Mouse (Mus musculus): ENCODE measurements at regions not wholly inside any gene's neighbourhood (a gene's known extent, or its start where the extent isn't known, plus 50 kb on each side); places are given as distances from the start of the nearest gene placed in this dataset.

- Histone ChIP-seq H3K4me2 (no peak overlapping the region), H3K4me3 (replicated peaks) (no peak overlapping the region), H3K9me3 (replicated peaks) (no peaks in the 10 kb centered on the region), H3K27me3 (no peaks in the 10 kb centered on the region), H3K9ac (no peak overlapping the region), H3K36me3 (no peaks in the 10 kb centered on the region), H3K27ac (no peak overlapping the region), H3K4me1 (replicated peaks) (no peaks in the 10 kb centered on the region)
- no peak for DNase-seq
- no peak for ATAC-seq (ENCODE audit: low read depth)
- WGBS (ENCODE audit: insufficient replicate concordance), result 64% methylated on average over 4 of the region's 4 CpGs
Observed at GRCm38 (mm10) chr5:126967076-126967475, 274.5 kb upstream of the Tmem132c start.

- WGBS (ENCODE audit: insufficient replicate concordance), result 69% methylated on average over 8 of the region's 8 CpGs
- no peak overlapping the region for H3K4me2 ChIP-seq
- H3K27ac ChIP-seq, result no peak overlapping the region
- H3K4me1 ChIP-seq (replicated peaks), result no peaks in the 10 kb centered on the region
- no peak for ATAC-seq (ENCODE audit: low read depth)
- H3K9me3 ChIP-seq (replicated peaks), result no peaks in the 10 kb centered on the region
- no peak for DNase-seq
- H3K27me3 ChIP-seq, result no peaks in the 10 kb centered on the region
- no peak overlapping the region for H3K4me3 ChIP-seq (replicated peaks)
- no peaks in the 10 kb centered on the region for H3K36me3 ChIP-seq
- H3K9ac ChIP-seq, result no peak overlapping the region
Observed at GRCm38 (mm10) chr5:126969373-126969772, 272.2 kb upstream of the Tmem132c start.

- Histone ChIP-seq H3K27ac (no peak overlapping the region), H3K9me3 (replicated peaks) (no peaks in the 10 kb centered on the region; the same call in 1 of the 2 replicates), H3K36me3 (no peaks in the 10 kb centered on the region), H3K4me3 (replicated peaks) (no peak overlapping the region), H3K4me1 (replicated peaks) (no peaks in the 10 kb centered on the region), H3K27me3 (no peaks in the 10 kb centered on the region), H3K4me2 (no peak overlapping the region), H3K9ac (no peak overlapping the region)
- DNase-seq (no peak), ATAC-seq (ENCODE audit: low read depth) (no peak)
- WGBS (ENCODE audit: insufficient replicate concordance), result 48% methylated on average over 2 of the region's 2 CpGs
Observed at GRCm38 (mm10) chr5:126971284-126971683, 270.3 kb upstream of the Tmem132c start.

- no peak for ATAC-seq (ENCODE audit: low read depth)
- H3K9ac ChIP-seq, result no peak overlapping the region
- no peaks in the 10 kb centered on the region for H3K4me1 ChIP-seq (replicated peaks)
- no peak overlapping the region for H3K4me2 ChIP-seq
- no peaks in the 10 kb centered on the region; the same call in 1 of the 2 replicates for H3K9me3 ChIP-seq (replicated peaks)
- no peaks in the 10 kb centered on the region for H3K36me3 ChIP-seq
- 37% methylated on average over 1 of the region's 1 CpGs for WGBS (ENCODE audit: insufficient replicate concordance)
- no peak for DNase-seq
- no peak overlapping the region for H3K27ac ChIP-seq
- no peaks in the 10 kb centered on the region for H3K27me3 ChIP-seq
- H3K4me3 ChIP-seq (replicated peaks), result no peak overlapping the region
Observed at GRCm38 (mm10) chr5:126971981-126972380, 269.6 kb upstream of the Tmem132c start.

- H3K27me3 ChIP-seq, result no peaks in the 10 kb centered on the region
- no peaks in the 10 kb centered on the region for H3K4me1 ChIP-seq (replicated peaks)
- H3K4me2 ChIP-seq, result no peak overlapping the region
- H3K27ac ChIP-seq, result no peak overlapping the region
- no peaks in the 10 kb centered on the region for H3K36me3 ChIP-seq
- H3K4me3 ChIP-seq (replicated peaks), result no peak overlapping the region
- no peak overlapping the region for H3K9ac ChIP-seq
- 44% methylated on average over 3 of the region's 3 CpGs for WGBS (ENCODE audit: insufficient replicate concordance)
- no peak for DNase-seq
- ATAC-seq (ENCODE audit: low read depth), result no peak
- peaks cover 4% of the 10 kb centered on the region; the same call in 1 of the 2 replicates for H3K9me3 ChIP-seq (replicated peaks)
Observed at GRCm38 (mm10) chr5:126973425-126973824, 268.2 kb upstream of the Tmem132c start.

- no peak for DNase-seq
- Histone ChIP-seq H3K9me3 (replicated peaks) (peaks cover 11% of the 10 kb centered on the region), H3K4me3 (replicated peaks) (no peak overlapping the region), H3K27me3 (no peaks in the 10 kb centered on the region), H3K4me2 (no peak overlapping the region), H3K4me1 (replicated peaks) (no peaks in the 10 kb centered on the region), H3K36me3 (no peaks in the 10 kb centered on the region), H3K9ac (no peak overlapping the region), H3K27ac (no peak overlapping the region)
- WGBS (ENCODE audit: insufficient replicate concordance), result 68% methylated on average over 3 of the region's 3 CpGs
- no peak for ATAC-seq (ENCODE audit: low read depth)
Observed at GRCm38 (mm10) chr5:126974565-126974964, 267.0 kb upstream of the Tmem132c start.

- no peak overlapping the region for H3K9ac ChIP-seq
- H3K27me3 ChIP-seq, result no peaks in the 10 kb centered on the region
- ATAC-seq (ENCODE audit: low read depth) (no peak), DNase-seq (no peak)
- WGBS (ENCODE audit: insufficient replicate concordance), result 47% methylated on average over 6 of the region's 6 CpGs
- H3K27ac ChIP-seq, result no peak overlapping the region
- no peak overlapping the region for H3K4me2 ChIP-seq
- 0 out of 2 replicates have a peak, but pooled peaks cover 6% of the 10 kb centered on the region for H3K9me3 ChIP-seq (replicated peaks)
- no peaks in the 10 kb centered on the region for H3K36me3 ChIP-seq
- no peaks in the 10 kb centered on the region for H3K4me1 ChIP-seq (replicated peaks)
- no peak overlapping the region for H3K4me3 ChIP-seq (replicated peaks)
Observed at GRCm38 (mm10) chr5:126995577-126995976, 246.0 kb upstream of the Tmem132c start.

GRCm38 (mm10) chr5:127014166-127014565 is 227.4 kb upstream of the Tmem132c start:
- H3K9ac ChIP-seq, result no peak overlapping the region
- H3K4me3 ChIP-seq (replicated peaks), result no peak overlapping the region
- H3K9me3 ChIP-seq (replicated peaks), result peaks cover 9% of the 10 kb centered on the region; the same call in 1 of the 2 replicates
- no peak overlapping the region for H3K27ac ChIP-seq
- WGBS (ENCODE audit: insufficient replicate concordance), result 46% methylated on average over 3 of the region's 3 CpGs
- no peaks in the 10 kb centered on the region for H3K36me3 ChIP-seq
- H3K4me1 ChIP-seq (replicated peaks), result no peaks in the 10 kb centered on the region
- no peak overlapping the region for H3K4me2 ChIP-seq
- ATAC-seq (ENCODE audit: low read depth), result no peak
- no peak for DNase-seq
- no peaks in the 10 kb centered on the region for H3K27me3 ChIP-seq

GRCm38 (mm10) chr5:127016467-127017060 is 225.0 kb upstream of the Tmem132c start:
- Histone ChIP-seq H3K36me3 (no peaks in the 10 kb centered on the region), H3K9ac (no peak overlapping the region), H3K27me3 (no peaks in the 10 kb centered on the region), H3K9me3 (replicated peaks) (peaks cover 9% of the 10 kb centered on the region; the same call in 1 of the 2 replicates), H3K27ac (no peak overlapping the region), H3K4me2 (no peak overlapping the region), H3K4me1 (replicated peaks) (no peaks in the 10 kb centered on the region), H3K4me3 (replicated peaks) (no peak overlapping the region)
- DNase-seq (no peak), ATAC-seq (ENCODE audit: low read depth) (no peak)
- WGBS (ENCODE audit: insufficient replicate concordance), result 55% methylated on average over 4 of the region's 4 CpGs

- no peak overlapping the region for H3K27ac ChIP-seq
- no peak overlapping the region for H3K4me3 ChIP-seq (replicated peaks)
- no peak overlapping the region for H3K9ac ChIP-seq
- no peak overlapping the region for H3K4me2 ChIP-seq
- ATAC-seq (ENCODE audit: low read depth) (no peak), DNase-seq (no peak)
- no peaks in the 10 kb centered on the region for H3K36me3 ChIP-seq
- H3K4me1 ChIP-seq (replicated peaks), result no peaks in the 10 kb centered on the region
- H3K9me3 ChIP-seq (replicated peaks), result peaks cover 13% of the 10 kb centered on the region; the same call in 1 of the 2 replicates
- H3K27me3 ChIP-seq, result no peaks in the 10 kb centered on the region
- WGBS (ENCODE audit: insufficient replicate concordance), result 65% methylated on average over 4 of the region's 4 CpGs
Observed at GRCm38 (mm10) chr5:127017971-127018370, 223.6 kb upstream of the Tmem132c start.

- Histone ChIP-seq H3K27me3 (no peaks in the 10 kb centered on the region), H3K9me3 (replicated peaks) (no peaks in the 10 kb centered on the region; the same call in 1 of the 2 replicates), H3K27ac (no peak overlapping the region), H3K4me3 (replicated peaks) (no peak overlapping the region), H3K36me3 (no peaks in the 10 kb centered on the region), H3K4me1 (replicated peaks) (no peaks in the 10 kb centered on the region), H3K4me2 (no peak overlapping the region), H3K9ac (no peak overlapping the region)
- no peak for DNase-seq
- 40% methylated on average over 5 of the region's 5 CpGs for WGBS (ENCODE audit: insufficient replicate concordance)
- ATAC-seq (ENCODE audit: low read depth), result no peak
Observed at GRCm38 (mm10) chr5:127036472-127036871, 205.1 kb upstream of the Tmem132c start.

- Histone ChIP-seq H3K36me3 (no peaks in the 10 kb centered on the region), H3K4me1 (replicated peaks) (no peaks in the 10 kb centered on the region), H3K27me3 (no peaks in the 10 kb centered on the region), H3K4me2 (no peak overlapping the region), H3K9ac (no peak overlapping the region), H3K4me3 (replicated peaks) (no peak overlapping the region), H3K27ac (no peak overlapping the region), H3K9me3 (replicated peaks) (peaks cover 4% of the 10 kb centered on the region)
- ATAC-seq (ENCODE audit: low read depth) (no peak), DNase-seq (no peak)
- 52% methylated on average over 4 of the region's 4 CpGs for WGBS (ENCODE audit: insufficient replicate concordance)
Observed at GRCm38 (mm10) chr5:127057770-127058169, 183.8 kb upstream of the Tmem132c start.

All from liver, embryonic 13.5 days (tissue).